Mouse (Mus musculus): ENCODE measurements around the gene Prl2b1. TPM values are rescaled to one million over a fixed set of nuclear protein-coding genes. Genes with fewer than 3 reads are reported as not detected.

Prl2b1 gene
- total RNA-seq (2021), result not detected

GRCm38 (mm10) chr13:27390746-27391145 is at the start of gene Prl2b1:
Gene Prl2b1 (minus strand): TSS chr13:27390846.
- intact Hi-C loops (cut with DNase I), result no loop called here
- DNase-seq, result no peak

DNA sequence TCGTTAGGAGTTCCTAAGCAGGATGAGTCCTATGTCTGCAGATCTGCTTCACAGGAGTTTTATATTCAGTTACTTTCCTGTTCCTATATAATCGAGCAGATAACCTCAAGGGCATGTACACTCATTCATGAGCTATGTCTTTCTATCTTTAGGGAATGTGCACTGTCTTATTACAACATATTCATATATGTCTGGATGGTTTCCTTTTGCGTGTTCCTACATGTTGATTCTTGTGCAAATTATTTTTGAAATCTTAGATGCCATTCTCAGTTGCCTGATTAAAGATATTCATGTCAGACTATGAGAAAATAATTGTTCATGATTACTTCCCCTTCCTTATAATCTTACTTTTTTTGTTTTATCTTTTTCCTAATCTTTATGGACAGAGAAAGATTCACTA is 47.9 kb upstream of the Prl2b1 start, which contains the start of gene Prl8a6:
Gene Prl8a6 (minus strand): TSS at position 101 of the 400 bp plus-strand sequence.
- DNase-seq, result no peak
- intact Hi-C loops (cut with DNase I), result no loop called here

GRCm38 (mm10) chr13:27433159-27433558 is 42.5 kb upstream of the Prl2b1 start:
- DNase-seq, result no peak
- intact Hi-C loops (cut with DNase I), result no loop called here

DNA sequence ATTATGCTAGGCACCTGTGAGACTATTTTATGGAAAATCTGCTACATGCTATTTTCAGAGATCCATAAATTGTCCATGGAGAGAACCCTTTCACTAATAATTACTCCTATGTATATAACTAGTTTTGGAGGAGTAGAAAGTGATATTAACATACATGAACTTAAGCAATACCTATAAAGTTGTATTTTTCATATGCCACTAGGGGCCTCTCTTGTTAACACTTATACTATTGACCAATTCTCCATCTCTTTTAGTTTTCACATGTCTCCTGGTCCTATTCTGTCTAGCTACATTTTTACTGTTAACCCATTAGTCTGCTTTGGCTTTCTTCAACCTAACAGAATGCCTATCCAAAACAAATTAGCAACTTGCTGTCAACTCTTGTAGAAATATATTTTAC is 23.0 kb upstream of the Prl2b1 start:
- no peak for DNase-seq
- intact Hi-C loops (cut with DNase I), result no loop called here

GRCm38 (mm10) chr13:27399061-27399724 is 8.5 kb upstream of the Prl2b1 start:
- peak; percentile 74 for DNase-seq
- intact Hi-C loops (cut with DNase I), result no loop called here

GRCm38 (mm10) chr13:27345373-27345772 is 45.3 kb downstream of the Prl2b1 start, which contains the start of gene Prl8a2:
Gene Prl8a2 (plus strand): TSS chr13:27345673.
- intact Hi-C loops (cut with DNase I), result no loop called here
- no peak for DNase-seq

DNA sequence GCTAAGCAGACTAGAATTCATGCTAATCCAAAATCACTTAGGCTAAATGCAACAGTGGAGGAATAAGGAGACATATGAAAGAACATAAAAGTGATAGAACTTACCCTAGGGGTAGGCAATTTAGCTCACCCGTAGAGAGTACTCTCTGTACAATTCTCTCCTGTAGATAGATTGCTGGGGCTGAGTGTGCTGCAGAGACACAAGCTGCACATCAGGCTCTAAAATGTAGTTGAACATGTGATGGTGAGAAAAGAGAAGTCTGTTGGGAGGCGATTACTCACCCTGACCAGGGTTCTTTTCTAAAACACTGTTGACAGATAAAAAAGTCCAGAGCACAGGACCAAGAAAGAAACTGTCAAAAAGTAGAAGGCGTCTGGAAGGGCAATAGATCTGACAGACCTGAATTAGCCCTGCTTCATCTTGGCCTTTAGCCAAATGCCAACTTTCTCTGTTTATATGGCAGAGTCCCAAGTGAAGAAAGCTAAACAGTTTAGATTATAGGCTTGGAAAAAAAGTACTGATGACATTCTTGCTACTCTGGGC is 47.8 kb downstream of the Prl2b1 start:
- intact Hi-C loops (cut with DNase I), result no loop called here
- no peak for DNase-seq

DNA sequence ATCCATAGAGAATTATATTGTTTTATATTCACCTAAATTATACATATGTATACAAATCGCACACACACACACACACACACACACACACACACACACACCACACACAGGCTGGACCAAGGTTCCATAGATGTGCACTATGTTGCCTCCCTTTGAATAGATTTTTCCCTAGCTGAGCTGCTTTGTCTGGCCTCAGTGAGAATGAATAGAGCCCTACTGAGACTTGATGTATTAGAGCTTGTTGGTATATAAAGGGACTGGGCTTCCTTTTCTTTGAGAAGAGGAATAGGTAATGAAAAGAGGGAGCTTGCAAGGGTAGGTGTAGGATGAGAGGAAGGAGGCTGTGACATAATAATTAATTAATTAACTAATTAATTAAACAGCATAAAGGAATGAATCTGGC is 55.7 kb downstream of the Prl2b1 start:
- no peak for DNase-seq
- intact Hi-C loops (cut with DNase I), result no loop called here

Other genes starting within 250 kb of the Prl2b1 start
- not detected for gene Prl3d3, start 234.1 kb downstream of the Prl2b1 start, total RNA-seq (2021)
- gene Prl3c1, start 194.2 kb downstream of the Prl2b1 start, total RNA-seq (2021), result not detected
- gene Prl3b1, start 149.0 kb downstream of the Prl2b1 start, total RNA-seq (2021), result not detected
- not detected for gene Prl3a1, start 131.4 kb downstream of the Prl2b1 start, total RNA-seq (2021)
- gene Prl6a1, start 78.2 kb downstream of the Prl2b1 start, total RNA-seq (2021), result not detected
- gene Prl8a2, start 45.2 kb downstream of the Prl2b1 start, total RNA-seq (2021), result not detected
- not detected for gene Prl8a6, start 47.8 kb upstream of the Prl2b1 start, total RNA-seq (2021)
- gene Prl8a8, start 122.4 kb upstream of the Prl2b1 start, total RNA-seq (2021), result not detected
- not detected for gene Prl8a9, start 173.8 kb upstream of the Prl2b1 start, total RNA-seq (2021)
- not detected for gene Prl8a1, start 191.3 kb upstream of the Prl2b1 start, total RNA-seq (2021)
- not detected for gene Prl7b1, start 219.7 kb upstream of the Prl2b1 start, total RNA-seq (2021)

All from left cerebral cortex, postnatal 4 days (tissue).